Comparison of ENCODE assay signal across 12 mouse cellular contexts in genomic region chr7:66238157-66238556, GRCm38 (mm10).
"Had no signal": no experiment of that assay in that cellular context is flagged by ENCODE, and none has a peak within 500 bp of the region (broad histone marks: within the 10 kb centered on the region; RNA-seq: fewer than 3 reads in every experiment).

No protein-coding gene starts in this region.

- DNase-seq: retina, postnatal 1 day; right cerebral cortex, adult 18-20 months; right cerebral cortex, postnatal 14 days; right cerebral cortex, postnatal 25 days; right cerebral cortex, postnatal 4 days; spleen, adult 18-20 months; thymus, adult 18-20 months; thymus, adult 2 months; thymus, postnatal 14 days; thymus, postnatal 25 days; thymus, postnatal 36 days; thymus, postnatal 4 days had no signal
